Mouse (Mus musculus) CH12.LX (cell line): Measurements from ENCODE around the gene Slc11a1.

Source experiments
- CHD1 ChIP-seq: IDR thresholded peaks from 2 replicates; pipeline ENCODE4 v1.6.1; 2012; ENCODE audit warnings: low read depth, low read length, improper control_type of control experiment, inconsistent platforms
- CTCF ChIP-seq, 2 experiments: IDR thresholded peaks in 1 of 2; conservative IDR thresholded peaks in 1 of 2; 2 replicates each; pipeline ENCODE4 v1.5.1; 2011 to 2012; ENCODE audit warnings: low read depth in 2 of 2, low read length in 2 of 2, improper control_type of control experiment in 1 of 2, inconsistent platforms in 1 of 2, mild to moderate bottlenecking in 1 of 2, moderate library complexity in 1 of 2
- ELF1 ChIP-seq: IDR thresholded peaks from 2 replicates; pipeline ENCODE4 v1.6.1; 2014; ENCODE audit warnings: low read depth, mild to moderate bottlenecking, inconsistent platforms, low read length, improper control_type of control experiment
- EP300 ChIP-seq: IDR thresholded peaks from 2 replicates; pipeline ENCODE4 v1.6.1; 2011; ENCODE audit warnings: low read length, improper control_type of control experiment
- HCFC1 ChIP-seq: IDR thresholded peaks from 2 replicates; pipeline ENCODE4 v1.6.1; 2012; ENCODE audit warnings: low read depth, mild to moderate bottlenecking, inconsistent platforms, low read length, improper control_type of control experiment
- POLR2A ChIP-seq: IDR thresholded peaks from 2 replicates; pipeline ENCODE4 v1.6.1; 2011; ENCODE audit warnings: low read depth, mild to moderate bottlenecking, improper control_type of control experiment, low read length
- POLR2AphosphoS2 ChIP-seq: IDR thresholded peaks from 2 replicates; pipeline ENCODE4 v1.6.1; 2011; ENCODE audit warnings: low read depth, low read length, improper control_type of control experiment
- SIN3A ChIP-seq: IDR thresholded peaks from 2 replicates; pipeline ENCODE4 v1.6.1; 2012; ENCODE audit warnings: low read length, improper control_type of control experiment, inconsistent platforms
- USF2 ChIP-seq: conservative IDR thresholded peaks from 2 replicates; pipeline ENCODE4 v1.6.1; 2011; ENCODE audit warnings: low read depth, low read length, improper control_type of control experiment
- ZKSCAN1 ChIP-seq: IDR thresholded peaks from 2 replicates; pipeline ENCODE4 v1.6.1; 2012; ENCODE audit warnings: low read depth, inconsistent platforms, low read length, improper control_type of control experiment, borderline replicate concordance
- ZMIZ1 ChIP-seq: IDR thresholded peaks from 2 replicates; pipeline ENCODE4 v1.6.1; 2012; ENCODE audit warnings: low read depth, mild to moderate bottlenecking, inconsistent platforms, low read length, improper control_type of control experiment
- ZNF384 ChIP-seq: IDR thresholded peaks from 2 replicates; pipeline ENCODE4 v1.6.1; 2012; ENCODE audit warnings: low read depth, low read length, improper control_type of control experiment, inconsistent platforms

DNA sequence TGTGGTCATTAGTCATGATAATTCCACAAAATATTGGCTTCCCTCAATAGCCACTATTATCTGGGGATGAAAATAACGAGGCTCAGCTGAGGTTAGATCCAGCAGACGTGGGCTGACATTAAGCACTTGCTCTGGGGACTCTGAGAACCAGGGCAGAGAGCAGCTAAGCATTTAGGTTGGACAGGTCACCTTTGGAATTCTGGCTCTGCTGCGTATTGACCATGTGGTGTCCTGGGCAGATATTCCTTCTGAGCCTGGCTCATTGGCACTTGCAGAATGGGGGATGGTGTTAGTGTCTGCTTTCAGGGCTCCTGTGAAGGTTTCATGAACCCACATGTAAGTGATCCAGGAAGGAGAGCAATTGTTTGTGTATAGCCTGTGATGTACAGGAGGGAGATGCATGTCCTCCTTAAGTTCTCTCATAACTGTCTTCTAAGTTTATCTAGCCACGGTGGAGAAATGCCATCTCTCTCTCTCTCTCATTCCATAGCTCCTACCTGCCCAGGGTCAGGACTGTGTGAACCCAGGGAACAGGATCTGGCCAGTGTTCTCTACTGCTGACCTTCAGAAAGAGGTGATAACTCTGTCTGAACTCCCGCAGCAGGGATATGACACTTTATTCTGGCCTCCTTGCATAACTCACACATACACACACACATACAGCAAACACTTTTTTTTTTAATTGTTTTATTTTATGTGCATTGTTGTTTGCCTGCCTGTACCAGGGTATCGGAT lies 39.4 kb upstream of the Slc11a1 start:
- TF ChIP-seq POLR2A, result no peak
- peak; percentile 41; the same call in 1 of the 2 replicates for TF ChIP-seq CHD1
- no peak for TF ChIP-seq HCFC1
- no peak for TF ChIP-seq ZNF384
- no peak for TF ChIP-seq EP300
- TF ChIP-seq USF2, result no peak
- no peak for TF ChIP-seq SIN3A
- no peak for TF ChIP-seq ELF1
- no peak for TF ChIP-seq CTCF (conservative IDR thresholded peaks at IDR 0.05 in 1 of 2, IDR thresholded peaks at IDR 0.05 in 1 of 2; ENCODE audit: low read depth in 2 of 2, low read length in 2 of 2)
- TF ChIP-seq ZKSCAN1, result no peak
- TF ChIP-seq POLR2AphosphoS2, result no peak
- no peak for TF ChIP-seq ZMIZ1
